Mouse (Mus musculus): ENCODE data around the gene Hoxb3. TPM values are rescaled to one million over a fixed set of nuclear protein-coding genes. Genes with fewer than 3 reads are reported as not detected.
A peak's percentile ranks its signal among the peaks of the same experiment; 100 is the strongest.

Hoxb3 gene
- polyA plus RNA-seq, 1 experiment from 2014 or later, result 53.8 TPM

- no peak for DNase-seq (ENCODE audit: low read depth, low spot score)
- in situ Hi-C loops (cut with MboI; ENCODE audit: low pct_unique_long_range_greater_than_20kb), result no loop called here
- no peak for TF ChIP-seq CTCF (IDR thresholded peaks at IDR 0.05)
- ChIA-PET CTCF (interaction anchor here (0.9 kb wide), 1 partner anchor 11 kb away, joined by 3 read pairs; no protein-coding TSS in a partner anchor), POLR2A (interaction anchor here (0.7 to 8.5 kb wide), 5 partner anchors 13 to 419 kb away, joined by 3 to 92 read pairs (median 13); partner anchors contain the start of gene Hoxb5)
- ATAC-seq, result no peak
- H3K27me3 ChIP-seq, result no peaks in the 10 kb centered on the region
Measured at GRCm38 (mm10) chr11:96320688-96321087, 2.4 kb upstream of the Hoxb3 start.

DNA sequence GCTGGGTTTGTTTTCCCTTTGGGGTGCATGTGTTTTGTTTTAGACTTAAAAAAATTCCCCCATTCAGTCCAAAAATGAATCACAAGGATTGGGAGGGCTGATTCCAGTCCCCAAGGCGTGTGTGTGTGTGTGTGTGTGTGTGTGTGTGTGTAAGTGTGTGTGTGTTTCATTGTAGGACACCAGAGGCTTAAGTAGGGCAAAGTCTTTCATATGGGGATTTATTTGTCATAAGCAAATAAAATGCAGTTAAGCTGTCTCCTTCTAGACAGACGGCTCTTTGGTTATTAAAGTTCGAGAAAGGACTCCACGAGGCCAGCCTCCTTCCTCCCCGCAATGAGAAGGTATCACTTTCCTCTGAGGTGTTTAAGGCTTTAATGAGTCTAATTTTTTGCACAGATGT is 1.3 kb upstream of the Hoxb3 start:
- no peaks in the 10 kb centered on the region for H3K27me3 ChIP-seq
- in situ Hi-C loops (cut with MboI; ENCODE audit: low pct_unique_long_range_greater_than_20kb), result no loop called here
- ChIA-PET POLR2A (interaction anchor here (0.6 to 8.5 kb wide), 14 partner anchors 10 to 352 kb away, joined by 3 to 92 read pairs (median 5); partner anchors contain the start of genes Hoxb5 and Hoxb7), CTCF (interaction anchor here (1.1 to 2.6 kb wide), 4 partner anchors 9 to 299 kb away, joined by 4 to 6 read pairs (median 4); no protein-coding TSS in a partner anchor)
- no peak for DNase-seq (ENCODE audit: low read depth, low spot score)
- ATAC-seq, result no peak
- TF ChIP-seq CTCF (IDR thresholded peaks at IDR 0.05), result no peak

- DNase-seq (ENCODE audit: low read depth, low spot score), result no peak
- in situ Hi-C loops (cut with MboI; ENCODE audit: low pct_unique_long_range_greater_than_20kb), result no loop called here
- ChIA-PET CTCF (interaction anchor here (0.7 to 2.6 kb wide), 8 partner anchors 9 to 298 kb away, joined by 3 to 7 read pairs (median 4); no protein-coding TSS in a partner anchor), POLR2A (interaction anchor here (0.5 to 8.5 kb wide), 11 partner anchors 9 to 62 kb away, joined by 3 to 92 read pairs (median 9); partner anchors contain the start of gene Hoxb5)
- no peak for ATAC-seq
- TF ChIP-seq CTCF (IDR thresholded peaks at IDR 0.05), result no peak
- no peaks in the 10 kb centered on the region for H3K27me3 ChIP-seq
Measured at GRCm38 (mm10) chr11:96322738-96323137, 388 bp upstream of the Hoxb3 start.

GRCm38 (mm10) chr11:96324125-96324524 is 999 bp downstream of the Hoxb3 start:
- TF ChIP-seq CTCF (IDR thresholded peaks at IDR 0.05), result no peak
- no peaks in the 10 kb centered on the region for H3K27me3 ChIP-seq
- ChIA-PET CTCF (interaction anchor here (1.7 kb wide), 1 partner anchor 17 kb away, joined by 9 read pairs; no protein-coding TSS in a partner anchor), POLR2A (interaction anchor here (0.7 to 8.5 kb wide), 10 partner anchors 8 to 297 kb away, joined by 3 to 92 read pairs (median 4); partner anchors contain the start of genes Hoxb5 and Hoxb7)
- ATAC-seq, result no peak
- no peak for DNase-seq (ENCODE audit: low read depth, low spot score)
- in situ Hi-C loops (cut with MboI; ENCODE audit: low pct_unique_long_range_greater_than_20kb), result no loop called here

DNA sequence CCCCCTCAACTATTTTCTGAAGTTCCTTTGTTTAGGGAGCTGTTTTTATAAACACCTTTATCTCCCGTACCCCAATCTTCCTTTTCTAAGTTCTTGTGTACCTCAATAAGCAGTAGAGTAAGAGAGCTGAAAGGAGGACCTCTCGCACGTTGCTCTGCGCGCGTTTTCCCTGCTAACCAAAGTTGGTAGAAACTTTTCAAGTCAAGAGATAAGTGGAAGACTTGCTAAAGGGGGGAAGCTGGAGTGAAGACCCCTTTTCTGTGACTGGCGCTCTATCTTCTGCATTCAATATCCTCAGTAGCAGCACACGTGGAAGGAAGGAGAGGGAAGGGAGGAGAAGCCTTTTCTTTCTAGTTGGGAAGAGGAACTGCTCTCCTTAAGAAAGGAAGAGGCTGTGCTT is 1.8 kb downstream of the Hoxb3 start:
- ChIA-PET CTCF (interaction anchor here (1.7 kb wide), 1 partner anchor 16 kb away, joined by 9 read pairs; no protein-coding TSS in a partner anchor), POLR2A (interaction anchor here (0.6 to 8.5 kb wide), 9 partner anchors 9 to 41 kb away, joined by 3 to 92 read pairs (median 5); partner anchors contain the start of genes Hoxb5 and Hoxb7)
- DNase-seq (ENCODE audit: low read depth, low spot score), result no peak
- no peaks in the 10 kb centered on the region for H3K27me3 ChIP-seq
- ATAC-seq, result no peak
- no peak for TF ChIP-seq CTCF (IDR thresholded peaks at IDR 0.05)
- in situ Hi-C loops (cut with MboI; ENCODE audit: low pct_unique_long_range_greater_than_20kb), result no loop called here

GRCm38 (mm10) chr11:96325747-96326212 is 2.7 kb downstream of the Hoxb3 start:
- TF ChIP-seq CTCF (IDR thresholded peaks at IDR 0.05), result no peak
- DNase-seq (ENCODE audit: low read depth, low spot score), result no peak
- no peaks in the 10 kb centered on the region for H3K27me3 ChIP-seq
- ATAC-seq, result no peak
- ChIA-PET CTCF (interaction anchor here (1.6 kb wide), 1 partner anchor 10 kb away, joined by 4 read pairs; no protein-coding TSS in a partner anchor), POLR2A (interaction anchor here (4.3 to 8.5 kb wide), 2 partner anchors 16 to 18 kb away, joined by 15 to 92 read pairs; partner anchors contain the start of gene Hoxb5)
- in situ Hi-C loops (cut with MboI; ENCODE audit: low pct_unique_long_range_greater_than_20kb), result no loop called here

- ChIA-PET POLR2A (interaction anchor here (1.0 to 8.5 kb wide), 4 partner anchors 11 to 24 kb away, joined by 3 to 92 read pairs (median 11); partner anchors contain the start of gene Hoxb5), CTCF (interaction anchor here (1.6 kb wide), 1 partner anchor 10 kb away, joined by 4 read pairs; no protein-coding TSS in a partner anchor)
- DNase-seq (ENCODE audit: low read depth, low spot score) (no peak), ATAC-seq (no peak)
- in situ Hi-C loops (cut with MboI; ENCODE audit: low pct_unique_long_range_greater_than_20kb), result no loop called here
- no peaks in the 10 kb centered on the region for H3K27me3 ChIP-seq
- TF ChIP-seq CTCF (IDR thresholded peaks at IDR 0.05), result no peak
Measured at GRCm38 (mm10) chr11:96326705-96327104, 3.6 kb downstream of the Hoxb3 start.

DNA sequence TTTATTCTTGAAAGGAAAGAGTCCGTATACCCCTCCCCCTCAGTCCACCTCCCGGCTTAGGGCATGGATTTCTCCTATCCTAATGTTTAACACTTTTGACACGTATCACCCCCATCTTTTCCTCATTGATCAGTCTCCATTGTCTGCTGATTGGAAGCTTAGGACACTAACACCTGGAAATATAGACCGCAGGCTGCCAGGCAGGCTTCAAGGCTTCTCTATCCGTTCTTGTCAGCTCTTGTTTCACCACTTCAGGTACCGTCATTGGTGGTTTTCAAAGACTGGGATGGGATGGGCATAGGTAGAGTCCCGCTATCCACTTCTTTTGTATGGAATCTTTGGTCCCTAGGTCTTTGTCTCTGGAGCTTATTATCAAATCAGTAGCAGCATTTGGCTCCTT is 4.0 kb downstream of the Hoxb3 start:
- TF ChIP-seq CTCF (IDR thresholded peaks at IDR 0.05), result no peak
- ChIA-PET POLR2A (interaction anchor here (1.0 to 8.5 kb wide), 4 partner anchors 11 to 24 kb away, joined by 3 to 92 read pairs (median 11); partner anchors contain the start of gene Hoxb5), CTCF (interaction anchor here (1.6 kb wide), 1 partner anchor 9 kb away, joined by 4 read pairs; no protein-coding TSS in a partner anchor)
- no peaks in the 10 kb centered on the region for H3K27me3 ChIP-seq
- peak; percentile 10 for ATAC-seq
- in situ Hi-C loops (cut with MboI; ENCODE audit: low pct_unique_long_range_greater_than_20kb), result no loop called here
- DNase-seq (ENCODE audit: low read depth, low spot score), result no peak

- in situ Hi-C loops (cut with MboI; ENCODE audit: low pct_unique_long_range_greater_than_20kb), result no loop called here
Measured at GRCm38 (mm10) chr11:96327750-96328149, 4.6 kb downstream of the Hoxb3 start.

DNA sequence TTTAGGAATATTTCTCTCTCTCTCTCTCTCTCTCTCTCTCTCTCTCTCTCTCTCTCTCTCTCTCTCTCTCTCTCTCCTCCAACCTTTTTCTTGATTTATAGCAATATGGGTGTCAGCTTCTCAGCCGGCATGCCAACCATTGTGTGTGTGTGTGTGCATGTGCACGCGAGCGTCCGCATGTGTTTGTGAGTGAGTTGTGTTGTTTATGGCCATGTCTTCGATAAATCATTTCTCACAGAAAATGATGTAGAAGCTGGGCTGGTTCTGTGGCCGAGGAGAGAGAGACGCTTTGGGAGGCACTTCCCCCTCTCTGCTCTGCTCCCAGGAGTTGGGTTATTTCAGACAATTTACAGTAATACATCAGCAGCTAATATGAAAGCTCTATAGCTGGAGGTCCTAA is 5.5 kb downstream of the Hoxb3 start:
- ChIA-PET POLR2A (interaction anchor here (0.6 to 1.5 kb wide), 5 partner anchors 12 to 26 kb away, joined by 3 to 5 read pairs (median 3); no protein-coding TSS in a partner anchor), CTCF (interaction anchor here (0.8 kb wide), 1 partner anchor 22 kb away, joined by 3 read pairs; no protein-coding TSS in a partner anchor)
- ATAC-seq (no peak), DNase-seq (ENCODE audit: low read depth, low spot score) (no peak)
- TF ChIP-seq CTCF (IDR thresholded peaks at IDR 0.05), result no peak
- no peaks in the 10 kb centered on the region for H3K27me3 ChIP-seq
- in situ Hi-C loops (cut with MboI; ENCODE audit: low pct_unique_long_range_greater_than_20kb), result no loop called here

More at GRCm38 (mm10) chr11:96327750-96328149, 4.6 kb downstream of the Hoxb3 start:
- ATAC-seq, result no peak
- no peaks in the 10 kb centered on the region for H3K27me3 ChIP-seq
- DNase-seq (ENCODE audit: low read depth, low spot score), result no peak
- no peak for TF ChIP-seq CTCF (IDR thresholded peaks at IDR 0.05)
- CTCF ChIA-PET, result no interaction called here
- POLR2A ChIA-PET, result interaction anchor here (1.0 to 8.5 kb wide), 4 partner anchors 10 to 23 kb away, joined by 3 to 92 read pairs (median 11); partner anchors contain the start of gene Hoxb5

Data from Patski (cell line).